Mouse (Mus musculus) kidney, postnatal 25 days (tissue): ENCODE data around the gene Gm21887.
"Not testable (repeated sequence)": the region's sequence is repeated elsewhere in the genome, so short reads cannot be mapped to it uniquely, and the experiment has no call there.

Source experiments
- DNase-seq, 2 experiments: peaks; one replicate each; pipeline ENCODE4 v3.0.0; 2021; ENCODE audit warnings: mixed read lengths in 2 of 2

The Gm21887 gene

GRCm38 (mm10) chrX:170009016-170009750, at the start of gene Gm21887:
Gene Gm21887, plus strand, starts transcription at chrX:170009659.
- DNase-seq = peak; percentile 96 to 100

DNA sequence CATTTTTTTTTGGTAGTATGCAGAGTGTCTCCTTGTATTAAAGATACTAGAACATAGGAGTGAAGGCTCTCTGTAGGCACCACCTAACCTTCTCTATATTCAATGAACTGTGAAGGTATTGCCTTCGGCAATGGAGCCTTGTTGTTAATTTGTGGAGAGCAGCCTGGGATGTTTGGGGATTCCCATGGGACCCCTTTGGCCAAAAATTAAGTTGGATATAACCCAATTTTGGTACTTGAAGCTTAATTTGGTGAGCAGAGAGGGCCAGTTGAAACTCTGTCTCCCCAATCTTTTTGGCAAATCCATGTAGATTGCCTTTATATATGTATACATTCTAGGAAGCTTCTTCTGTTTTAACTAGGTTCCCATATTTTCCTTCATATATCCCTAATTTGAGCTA, 40.1 kb upstream of the Gm21887 start:
- no peak for DNase-seq

DNA sequence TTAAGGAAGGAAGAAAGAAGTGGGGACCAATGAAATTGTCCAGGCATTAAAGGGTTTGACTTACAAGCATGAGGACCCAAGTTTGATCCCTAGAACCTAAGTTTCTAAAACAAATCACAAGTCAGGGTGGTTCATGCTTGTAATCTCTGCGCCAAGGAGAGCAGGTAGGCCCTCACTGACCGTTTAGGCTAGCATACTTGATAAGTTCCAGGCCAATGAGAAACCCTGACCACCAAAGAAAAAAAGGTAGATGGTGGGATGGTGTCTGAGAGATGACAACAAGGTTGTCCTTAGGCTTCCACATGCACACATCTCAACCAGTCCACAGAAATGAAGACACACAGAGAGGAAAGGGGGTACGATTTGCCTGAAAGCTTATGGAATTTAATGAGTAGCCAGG, 39.7 kb upstream of the Gm21887 start:
- DNase-seq = not testable (repeated sequence)

GRCm38 (mm10) chrX:169970546-169970945, 38.9 kb upstream of the Gm21887 start:
- not testable (repeated sequence) for DNase-seq

- not testable (repeated sequence) for DNase-seq
Observed at GRCm38 (mm10) chrX:169971562-169971961, 37.9 kb upstream of the Gm21887 start.

DNA sequence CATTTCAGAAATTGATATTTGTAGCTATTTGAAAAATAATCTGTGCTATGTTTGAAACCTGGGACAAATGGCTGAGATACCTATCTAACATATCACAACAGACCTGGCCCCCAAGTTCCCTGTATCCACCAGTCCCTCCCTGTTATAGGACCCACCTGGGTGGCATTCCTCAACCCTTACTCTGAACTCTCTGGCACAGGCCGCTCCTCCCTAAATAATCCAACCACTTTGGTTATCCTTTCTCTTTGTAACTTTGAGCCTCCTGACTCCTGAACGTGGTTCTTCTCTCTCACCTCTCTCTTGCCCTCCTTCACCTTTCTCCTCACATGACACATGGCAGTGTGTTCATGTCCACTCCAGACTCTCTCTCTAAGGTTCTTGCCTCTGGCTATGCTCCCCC, 37.3 kb upstream of the Gm21887 start:
- DNase-seq = peak in 1 of 2 experiments; percentile 37

- peak in 1 of 2 experiments; percentile 37 for DNase-seq
Observed at GRCm38 (mm10) chrX:169972791-169973494, 36.5 kb upstream of the Gm21887 start.

- DNase-seq = peak in 1 of 2 experiments; percentile 31
Observed at GRCm38 (mm10) chrX:169973806-169974205, 35.7 kb upstream of the Gm21887 start.

- DNase-seq = peak in 1 of 2 experiments; percentile 38
Observed at GRCm38 (mm10) chrX:169974456-169974855, 35.0 kb upstream of the Gm21887 start.

GRCm38 (mm10) chrX:169974974-169975373, 34.5 kb upstream of the Gm21887 start:
- DNase-seq = peak in 1 of 2 experiments; percentile 42

DNA sequence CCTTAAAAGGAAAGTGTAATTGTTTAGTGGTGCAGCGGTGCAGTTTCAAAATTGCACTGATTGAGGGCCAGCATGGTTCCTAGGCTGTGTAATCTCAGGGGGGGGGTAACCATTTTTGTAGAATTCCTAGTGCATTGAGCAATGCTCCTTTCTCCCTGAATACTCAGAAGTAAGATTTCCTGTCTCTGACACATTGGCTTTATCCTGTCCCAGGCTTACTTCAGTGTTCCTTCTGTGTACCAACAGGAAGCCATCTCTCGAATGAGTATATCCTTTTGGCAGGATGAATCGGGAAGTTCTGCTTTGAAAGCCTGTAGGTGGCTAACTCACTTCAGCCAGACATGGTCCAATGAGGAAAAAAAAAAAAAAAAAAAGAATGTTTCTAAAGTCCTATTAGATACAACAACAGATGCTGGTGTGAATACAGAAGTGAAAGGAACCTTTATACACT, 33.8 kb upstream of the Gm21887 start:
- peak in 1 of 2 experiments; percentile 36 for DNase-seq

DNA sequence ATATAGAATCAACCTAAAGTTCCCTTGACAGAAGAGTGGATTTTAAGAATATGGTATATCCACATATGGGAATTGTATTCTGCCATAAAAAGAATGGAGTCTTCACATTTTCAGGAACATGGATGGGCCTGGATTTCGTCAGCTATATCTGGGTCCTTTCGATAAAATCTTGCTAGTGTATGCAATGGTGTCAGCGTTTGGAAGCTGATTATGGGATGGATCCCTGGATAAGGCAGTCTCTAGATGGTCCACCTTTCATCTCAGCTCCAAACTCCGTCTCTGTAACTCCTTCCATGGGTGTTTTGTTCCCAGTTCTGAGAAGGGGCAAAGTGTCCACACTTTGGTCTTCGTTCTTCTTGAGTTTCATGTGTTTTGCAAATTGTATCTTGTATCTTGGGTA, 33.1 kb upstream of the Gm21887 start:
- DNase-seq = not testable (repeated sequence)

- DNase-seq = peak in 1 of 2 experiments; percentile 41
Observed at GRCm38 (mm10) chrX:169977856-169978435, 31.5 kb upstream of the Gm21887 start.

- peak; percentile 63 to 67 for DNase-seq
Observed at GRCm38 (mm10) chrX:169978436-169979381, 30.8 kb upstream of the Gm21887 start.

DNA sequence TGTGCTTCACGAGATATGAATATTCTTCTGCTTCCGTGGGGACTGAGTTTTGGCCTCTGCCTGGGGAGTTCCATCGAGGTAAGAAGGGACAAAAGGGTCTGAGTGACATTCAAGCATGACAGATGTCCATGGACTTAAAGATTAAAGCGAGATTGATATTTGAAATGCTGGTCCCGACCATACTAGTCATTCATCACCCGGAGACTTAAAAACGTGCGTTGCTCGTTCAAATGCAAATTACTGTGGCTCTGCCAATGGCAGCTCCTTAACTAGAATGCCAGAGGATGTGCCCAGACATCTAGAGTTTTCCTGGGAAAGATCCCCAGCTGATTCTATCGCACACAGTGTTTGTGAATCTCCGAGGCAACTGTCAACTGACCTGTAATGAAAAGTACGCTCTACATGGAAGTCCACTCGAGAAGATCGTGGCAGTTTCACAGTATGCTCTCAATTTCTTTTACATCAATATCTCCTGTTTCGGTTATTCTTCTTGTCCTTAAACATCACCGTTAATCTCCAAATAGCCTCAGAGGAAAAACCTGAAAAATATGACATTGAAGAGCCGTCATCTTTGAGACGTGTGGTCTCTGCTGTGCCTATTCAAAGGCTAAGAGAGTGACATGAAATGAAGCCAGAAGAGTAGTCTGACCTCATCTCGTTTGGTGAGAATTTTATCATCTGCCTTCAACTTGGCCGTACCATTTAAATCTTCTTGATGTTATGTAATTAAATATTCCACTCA, 29.8 kb upstream of the Gm21887 start:
- peak in 1 of 2 experiments; percentile 40 for DNase-seq

- DNase-seq = not testable (repeated sequence)
Observed at GRCm38 (mm10) chrX:169980203-169980556, 29.3 kb upstream of the Gm21887 start.

- DNase-seq = peak in 1 of 2 experiments; percentile 69
Observed at GRCm38 (mm10) chrX:169980809-169981289, 28.6 kb upstream of the Gm21887 start.

DNA sequence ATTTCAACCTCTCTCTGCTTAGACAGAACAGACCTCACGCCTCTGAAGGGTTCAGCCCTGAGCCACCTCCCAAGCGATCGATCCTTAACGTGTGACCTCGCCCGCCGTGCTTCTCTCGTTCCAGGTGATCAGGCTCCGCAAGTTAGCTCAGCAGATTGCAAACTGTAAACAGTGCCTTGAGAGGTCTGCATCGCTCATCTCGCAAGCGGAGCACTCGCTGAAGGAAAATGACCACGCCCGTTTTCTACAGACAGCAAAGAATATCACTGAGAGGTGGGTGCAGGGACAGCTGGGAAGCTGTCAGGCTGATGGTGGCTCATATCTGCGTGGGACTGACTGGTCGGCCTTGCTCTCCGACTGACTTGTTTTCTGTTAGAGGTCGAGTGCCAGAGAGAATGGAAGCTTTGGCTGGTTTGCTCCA, 27.7 kb upstream of the Gm21887 start:
- DNase-seq = peak in 1 of 2 experiments; percentile 74

GRCm38 (mm10) chrX:169982606-169983400, 26.7 kb upstream of the Gm21887 start:
- peak in 1 of 2 experiments; percentile 34 for DNase-seq

- peak in 1 of 2 experiments; percentile 60 for DNase-seq
Observed at GRCm38 (mm10) chrX:169983401-169984165, 25.9 kb upstream of the Gm21887 start.
